Mouse (Mus musculus): Measurements from ENCODE around the gene Nck2. TPM values are rescaled to one million over a fixed set of nuclear protein-coding genes. Genes with fewer than 3 reads are reported as not detected.
A peak's percentile ranks its signal among the peaks of the same experiment; 100 is the strongest.
"Not testable (repeated sequence)": the region's sequence is repeated elsewhere in the genome, so short reads cannot be mapped to it uniquely, and the experiment has no call there.

The Nck2 gene
- polyA plus RNA-seq, 1 experiment from 2014 or later, result 53.2 TPM

DNA sequence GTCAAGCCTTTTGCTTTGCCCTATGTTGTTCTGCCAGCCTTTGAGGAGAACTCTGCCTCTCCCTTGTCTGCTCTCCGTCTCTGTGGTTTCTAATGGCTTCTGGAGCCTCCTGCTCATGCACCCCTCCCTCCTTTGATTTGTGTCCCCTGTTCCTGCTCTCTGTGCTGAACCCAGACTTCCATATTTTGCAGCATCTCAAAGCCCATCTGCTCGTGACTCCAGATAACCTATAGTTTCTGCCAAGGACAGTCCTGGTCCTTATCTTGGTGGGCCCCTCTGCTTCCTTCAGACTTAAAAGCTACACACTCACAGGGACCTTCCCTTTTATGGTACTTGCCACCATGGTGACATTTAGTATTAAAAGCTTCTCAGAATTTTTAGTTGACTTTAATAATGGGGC lies 103.3 kb downstream of the Nck2 start:
- H3K27ac ChIP-seq (replicated peaks; ENCODE audit: low read depth, low read length), result no peak overlapping the region
- no peaks in the 10 kb centered on the region for H3K9me3 ChIP-seq (ENCODE audit: control insufficient read depth, low read length)
- H3K36me3 ChIP-seq (ENCODE audit: control insufficient read depth, insufficient read depth, low read length), result no peaks in the 10 kb centered on the region; the same call in 1 of the 2 replicates
- no peaks in the 10 kb centered on the region for H3K27me3 ChIP-seq (ENCODE audit: control insufficient read depth, insufficient read depth, low read length)
- no peak overlapping the region for H3K4me3 ChIP-seq (ENCODE audit: low read depth, low read length)
- H3K4me2 ChIP-seq (ENCODE audit: low read depth, severe bottlenecking), result no peak overlapping the region
- 78% methylated on average over 2 of the region's 2 CpGs for WGBS
- peaks cover 9% of the 10 kb centered on the region for H3K4me1 ChIP-seq (ENCODE audit: control insufficient read depth, insufficient read depth, low read length)
- no peak overlapping the region for H3K9ac ChIP-seq (ENCODE audit: low read length)
- ATAC-seq (ENCODE audit: insufficient number of reproducible peaks, low FRiP score, low TSS enrichment, low read depth) (no peak), DNase-seq (ENCODE audit: low spot score) (no peak)

DNA sequence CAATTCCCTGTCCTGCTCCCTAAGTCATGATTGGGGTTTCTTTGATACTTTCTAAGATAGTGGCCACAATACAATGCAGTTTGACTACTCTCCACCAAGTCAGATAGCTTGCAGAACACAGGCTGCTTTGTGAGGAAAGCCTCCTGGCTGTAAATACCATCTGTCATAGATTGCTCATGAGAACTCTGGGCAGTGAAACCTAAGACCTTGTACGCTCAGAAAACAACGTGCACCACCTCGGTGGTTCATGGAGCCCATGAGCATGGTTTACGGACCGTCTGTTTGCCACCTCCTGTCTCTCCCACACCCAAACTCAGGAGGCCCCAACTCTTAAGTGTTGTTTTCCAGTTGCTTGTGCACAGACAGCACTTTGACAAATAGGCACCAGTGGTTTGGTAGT lies 104.4 kb downstream of the Nck2 start:
- DNase-seq (ENCODE audit: low spot score), result no peak
- 43% methylated on average over 5 of the region's 5 CpGs for WGBS

DNA sequence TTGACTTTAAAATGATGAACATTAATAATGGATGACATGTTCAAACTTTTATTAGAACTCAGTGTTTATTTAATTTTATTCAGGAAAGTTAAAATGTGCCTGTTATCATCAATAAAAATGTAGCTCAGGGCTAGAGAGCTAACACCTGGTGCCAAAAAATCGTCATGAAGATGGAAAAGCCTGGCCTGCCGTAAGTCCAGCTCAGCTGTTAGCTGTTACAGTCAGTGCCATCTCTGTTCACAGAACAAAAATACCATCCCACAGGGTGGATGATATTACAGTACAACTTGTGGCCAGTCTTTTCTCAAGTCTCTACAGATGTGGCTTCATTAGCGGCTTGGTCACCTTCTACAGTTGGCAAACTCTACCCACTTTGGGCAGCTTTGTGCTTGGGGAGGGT lies 106.1 kb downstream of the Nck2 start:
- Histone ChIP-seq H3K4me3 (ENCODE audit: low read depth, low read length) (no peak overlapping the region), H3K9ac (ENCODE audit: low read length) (no peak overlapping the region), H3K36me3 (ENCODE audit: control insufficient read depth, insufficient read depth, low read length) (no peaks in the 10 kb centered on the region; the same call in 1 of the 2 replicates), H3K27me3 (ENCODE audit: control insufficient read depth, insufficient read depth, low read length) (no peaks in the 10 kb centered on the region), H3K9me3 (ENCODE audit: control insufficient read depth, low read length) (no peaks in the 10 kb centered on the region), H3K4me1 (ENCODE audit: control insufficient read depth, insufficient read depth, low read length) (peaks cover 19% of the 10 kb centered on the region), H3K27ac (replicated peaks; ENCODE audit: low read depth, low read length) (no peak overlapping the region), H3K4me2 (ENCODE audit: low read depth, severe bottlenecking) (no peak overlapping the region)
- DNase-seq (ENCODE audit: low spot score), result no peak
- ATAC-seq (ENCODE audit: insufficient number of reproducible peaks, low FRiP score, low TSS enrichment, low read depth), result no peak
- WGBS, result 91% methylated on average over 3 of the region's 3 CpGs

More for the DNA sequence above, 104.4 kb downstream of the Nck2 start:
- Histone ChIP-seq H3K27ac (replicated peaks; ENCODE audit: low read depth, low read length) (no peak overlapping the region), H3K4me2 (ENCODE audit: low read depth, severe bottlenecking) (no peak overlapping the region), H3K9me3 (ENCODE audit: control insufficient read depth, low read length) (no peaks in the 10 kb centered on the region), H3K36me3 (ENCODE audit: control insufficient read depth, insufficient read depth, low read length) (no peaks in the 10 kb centered on the region; the same call in 1 of the 2 replicates), H3K4me1 (ENCODE audit: control insufficient read depth, insufficient read depth, low read length) (peaks cover 9% of the 10 kb centered on the region), H3K4me3 (ENCODE audit: low read depth, low read length) (no peak overlapping the region), H3K27me3 (ENCODE audit: control insufficient read depth, insufficient read depth, low read length) (no peaks in the 10 kb centered on the region), H3K9ac (ENCODE audit: low read length) (no peak overlapping the region)
- no peak for ATAC-seq (ENCODE audit: insufficient number of reproducible peaks, low FRiP score, low TSS enrichment, low read depth)

DNA sequence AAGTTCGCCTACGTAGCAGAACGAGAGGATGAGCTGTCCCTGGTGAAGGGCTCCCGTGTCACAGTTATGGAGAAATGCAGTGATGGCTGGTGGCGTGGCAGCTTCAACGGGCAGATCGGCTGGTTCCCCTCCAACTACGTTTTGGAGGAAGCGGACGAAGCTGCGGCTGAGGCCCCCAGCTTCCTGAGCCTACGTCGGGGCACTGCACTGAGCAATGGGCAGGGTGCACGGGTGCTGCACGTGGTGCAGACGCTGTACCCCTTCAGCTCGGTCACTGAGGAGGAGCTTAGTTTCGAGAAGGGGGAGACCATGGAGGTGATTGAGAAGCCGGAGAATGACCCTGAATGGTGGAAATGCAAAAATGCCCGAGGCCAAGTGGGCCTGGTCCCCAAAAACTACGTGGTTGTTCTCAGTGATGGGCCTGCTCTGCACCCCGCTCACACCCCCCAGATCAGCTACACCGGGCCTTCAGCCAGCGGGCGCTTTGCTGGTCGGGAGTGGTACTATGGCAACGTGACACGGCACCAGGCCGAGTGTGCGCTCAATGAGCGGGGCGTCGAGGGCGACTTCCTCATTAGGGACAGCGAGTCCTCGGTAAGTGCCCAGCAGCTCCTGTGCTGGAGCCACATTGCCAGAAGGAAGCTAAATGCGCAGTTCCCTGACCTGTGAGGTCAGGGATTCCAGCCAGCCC lies 109.8 kb downstream of the Nck2 start:
- ATAC-seq (ENCODE audit: insufficient number of reproducible peaks, low FRiP score, low TSS enrichment, low read depth); DNase-seq (ENCODE audit: low spot score); H3K27me3 ChIP-seq (ENCODE audit: control insufficient read depth, insufficient read depth, low read length); H3K9me3 ChIP-seq (ENCODE audit: control insufficient read depth, low read length); H3K4me2 ChIP-seq (ENCODE audit: low read depth, severe bottlenecking); H3K27ac ChIP-seq (replicated peaks; ENCODE audit: low read depth, low read length); H3K36me3 ChIP-seq (ENCODE audit: control insufficient read depth, insufficient read depth, low read length); H3K4me3 ChIP-seq (ENCODE audit: low read depth, low read length); H3K9ac ChIP-seq (ENCODE audit: low read length): not testable (repeated sequence)
- peaks cover 17% of the 10 kb centered on the region for H3K4me1 ChIP-seq (ENCODE audit: control insufficient read depth, insufficient read depth, low read length)
- 96% methylated on average over 37 of the region's 37 CpGs for WGBS

DNA sequence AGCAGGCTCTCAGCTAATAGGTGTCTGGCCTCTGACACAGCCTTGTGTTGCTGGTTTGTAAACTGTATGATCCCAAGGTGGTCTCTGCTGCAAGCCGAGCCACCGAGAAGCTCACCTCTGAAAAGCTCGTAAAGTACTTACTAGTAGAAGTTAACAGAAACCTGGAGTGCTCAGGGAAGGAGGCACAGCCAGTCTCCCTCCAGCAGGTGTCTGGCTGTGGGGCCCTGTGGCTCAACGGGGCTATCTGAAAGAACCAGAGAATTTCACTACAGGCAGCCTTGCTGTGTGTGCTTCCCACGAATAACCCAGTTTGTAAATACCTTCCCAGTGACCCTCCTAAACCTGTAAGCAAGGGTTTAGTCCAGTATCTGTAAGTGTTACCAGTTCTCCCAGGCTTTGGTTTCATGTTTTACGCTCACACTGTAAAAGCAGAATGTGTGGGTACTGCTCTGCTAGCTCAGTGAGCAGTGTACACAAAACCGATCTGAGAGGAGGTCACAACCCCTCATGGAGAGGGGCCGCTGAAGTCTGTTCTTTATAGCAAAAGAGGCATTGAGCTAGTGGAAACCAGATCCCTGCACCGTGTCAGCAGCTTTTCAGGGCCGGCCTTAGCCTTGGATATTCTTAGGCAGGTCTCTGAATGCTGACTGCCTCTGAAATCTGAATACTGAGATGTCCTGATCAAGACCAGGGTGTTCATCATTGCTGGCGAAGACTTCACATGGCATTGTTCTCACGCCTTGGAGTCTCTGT lies 111.0 kb downstream of the Nck2 start:
- peak; percentile 21; the same call in 1 of the 2 replicates for ATAC-seq (ENCODE audit: insufficient number of reproducible peaks, low FRiP score, low TSS enrichment, low read depth)
- Histone ChIP-seq H3K4me2 (ENCODE audit: low read depth, severe bottlenecking) (no peak overlapping the region), H3K4me3 (ENCODE audit: low read depth, low read length) (no peak overlapping the region), H3K27ac (replicated peaks; ENCODE audit: low read depth, low read length) (peak overlapping the region; percentile 59; the same call in 1 of the 2 replicates), H3K36me3 (ENCODE audit: control insufficient read depth, insufficient read depth, low read length) (peaks cover 2% of the 10 kb centered on the region; the same call in 1 of the 2 replicates), H3K9ac (ENCODE audit: low read length) (no peak overlapping the region), H3K4me1 (ENCODE audit: control insufficient read depth, insufficient read depth, low read length) (peaks cover 15% of the 10 kb centered on the region), H3K9me3 (ENCODE audit: control insufficient read depth, low read length) (no peaks in the 10 kb centered on the region), H3K27me3 (ENCODE audit: control insufficient read depth, insufficient read depth, low read length) (no peaks in the 10 kb centered on the region)
- 56% methylated on average over 12 of the region's 12 CpGs for WGBS
- DNase-seq (ENCODE audit: low spot score), result peak; percentile 29

DNA sequence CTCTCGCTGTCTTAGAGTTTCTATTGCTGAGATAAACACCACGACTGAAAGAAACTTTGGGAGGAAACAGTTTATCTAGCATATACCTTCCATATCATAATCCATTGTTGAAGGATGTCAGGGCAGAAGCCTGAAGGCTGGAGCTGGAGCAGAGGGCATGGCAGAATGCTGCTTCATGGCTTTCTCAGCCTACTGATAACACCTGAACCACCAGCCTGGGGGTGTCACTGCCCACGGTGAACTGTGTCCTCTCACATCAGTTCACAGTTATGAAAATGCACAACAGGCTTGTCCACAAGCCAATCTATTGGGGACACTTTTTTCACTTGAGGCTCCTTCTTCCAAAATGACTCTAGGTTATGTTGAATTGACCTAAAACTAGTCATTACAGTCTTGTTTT lies 114.0 kb downstream of the Nck2 start:
- peaks cover 15% of the 10 kb centered on the region for H3K4me1 ChIP-seq (ENCODE audit: control insufficient read depth, insufficient read depth, low read length)
- no peak overlapping the region for H3K4me3 ChIP-seq (ENCODE audit: low read depth, low read length)
- 0 out of 2 replicates have a peak, but pooled peaks cover 2% of the 10 kb centered on the region for H3K36me3 ChIP-seq (ENCODE audit: control insufficient read depth, insufficient read depth, low read length)
- 92% methylated on average over 3 of the region's 3 CpGs for whole genome bisulfite sequencing
- no peaks in the 10 kb centered on the region for H3K9me3 ChIP-seq (ENCODE audit: control insufficient read depth, low read length)
- ATAC-seq (ENCODE audit: insufficient number of reproducible peaks, low FRiP score, low TSS enrichment, low read depth), result no peak
- H3K9ac ChIP-seq (ENCODE audit: low read length), result no peak overlapping the region
- no peaks in the 10 kb centered on the region for H3K27me3 ChIP-seq (ENCODE audit: control insufficient read depth, insufficient read depth, low read length)
- no peak overlapping the region for H3K27ac ChIP-seq (replicated peaks; ENCODE audit: low read depth, low read length)
- DNase-seq (ENCODE audit: low spot score), result no peak
- no peak overlapping the region for H3K4me2 ChIP-seq (ENCODE audit: low read depth, severe bottlenecking)

DNA sequence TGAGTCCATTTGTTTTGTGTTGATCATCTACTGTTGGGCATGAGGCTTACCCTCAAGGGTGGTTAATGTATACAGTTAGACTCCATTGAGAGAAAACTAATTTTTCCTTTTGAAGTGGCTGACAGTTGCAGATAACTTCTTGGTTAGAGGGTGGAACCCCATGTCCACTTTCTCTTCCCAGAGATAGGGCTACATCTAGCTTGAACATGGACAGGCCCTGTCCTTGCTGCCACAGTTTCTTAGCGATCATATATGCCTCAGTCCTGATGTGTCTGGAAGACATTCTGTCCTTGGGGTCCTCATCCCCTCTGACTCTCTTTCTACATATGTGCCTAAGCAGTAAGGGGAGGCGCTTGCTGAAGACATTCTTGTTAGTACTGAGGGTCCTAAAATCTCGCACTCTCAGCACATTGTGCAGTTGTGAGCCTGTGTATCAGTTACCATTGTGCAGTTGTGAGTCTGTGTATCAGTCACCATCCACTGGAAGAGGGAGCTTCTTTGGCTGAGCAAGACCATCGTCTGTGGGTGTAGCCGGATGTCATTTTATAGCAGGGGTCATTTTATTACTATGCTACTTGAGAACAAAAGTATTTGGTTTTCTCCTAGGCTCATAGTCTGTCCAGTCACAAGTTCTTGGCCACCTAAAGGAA lies 114.8 kb downstream of the Nck2 start:
- H3K9ac ChIP-seq (ENCODE audit: low read length), result no peak overlapping the region
- no peaks in the 10 kb centered on the region for H3K27me3 ChIP-seq (ENCODE audit: control insufficient read depth, insufficient read depth, low read length)
- no peak overlapping the region for H3K4me3 ChIP-seq (ENCODE audit: low read depth, low read length)
- no peak overlapping the region for H3K4me2 ChIP-seq (ENCODE audit: low read depth, severe bottlenecking)
- no peaks in the 10 kb centered on the region for H3K9me3 ChIP-seq (ENCODE audit: control insufficient read depth, low read length)
- ATAC-seq (ENCODE audit: insufficient number of reproducible peaks, low FRiP score, low TSS enrichment, low read depth) (no peak), DNase-seq (ENCODE audit: low spot score) (no peak)
- 90% methylated on average over 5 of the region's 5 CpGs for WGBS
- H3K36me3 ChIP-seq (ENCODE audit: control insufficient read depth, insufficient read depth, low read length), result 0 out of 2 replicates have a peak, but pooled peaks cover 2% of the 10 kb centered on the region
- no peak overlapping the region for H3K27ac ChIP-seq (replicated peaks; ENCODE audit: low read depth, low read length)
- peaks cover 15% of the 10 kb centered on the region for H3K4me1 ChIP-seq (ENCODE audit: control insufficient read depth, insufficient read depth, low read length)

DNA sequence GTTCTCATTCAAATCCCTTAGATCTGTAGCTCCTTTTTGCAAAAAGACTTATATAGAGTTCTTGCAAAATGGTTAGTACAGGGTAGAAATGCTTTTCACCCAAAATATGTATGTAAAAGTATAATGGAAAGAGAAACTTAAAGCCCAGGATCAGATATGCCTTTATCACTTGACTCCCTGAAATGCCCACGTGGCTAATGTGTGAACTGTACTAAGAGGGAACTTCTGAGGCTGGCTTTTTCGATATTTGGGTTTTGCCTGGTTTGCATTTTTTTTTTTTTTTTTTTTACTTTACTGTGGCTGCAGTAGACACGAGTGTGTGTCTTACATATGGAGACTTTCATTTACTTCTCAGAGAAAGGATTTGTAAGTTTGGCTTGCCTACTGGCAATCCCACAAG lies 116.7 kb downstream of the Nck2 start:
- WGBS, result 90% methylated on average over 3 of the region's 3 CpGs
- H3K4me1 ChIP-seq (ENCODE audit: control insufficient read depth, insufficient read depth, low read length), result no peaks in the 10 kb centered on the region; the same call in 1 of the 2 replicates
- no peaks in the 10 kb centered on the region for H3K9me3 ChIP-seq (ENCODE audit: control insufficient read depth, low read length)
- DNase-seq (ENCODE audit: low spot score), result no peak
- H3K27ac ChIP-seq (replicated peaks; ENCODE audit: low read depth, low read length), result no peak overlapping the region
- H3K27me3 ChIP-seq (ENCODE audit: control insufficient read depth, insufficient read depth, low read length), result no peaks in the 10 kb centered on the region
- no peak overlapping the region for H3K4me3 ChIP-seq (ENCODE audit: low read depth, low read length)
- no peak overlapping the region for H3K4me2 ChIP-seq (ENCODE audit: low read depth, severe bottlenecking)
- ATAC-seq (ENCODE audit: insufficient number of reproducible peaks, low FRiP score, low TSS enrichment, low read depth), result no peak
- 0 out of 2 replicates have a peak, but pooled peaks cover 2% of the 10 kb centered on the region for H3K36me3 ChIP-seq (ENCODE audit: control insufficient read depth, insufficient read depth, low read length)
- no peak overlapping the region for H3K9ac ChIP-seq (ENCODE audit: low read length)
